Mouse (Mus musculus) liver, adult (tissue): ENCODE measurements around the gene Acap2.

Experiments
- GATA4 ChIP-seq: IDR thresholded peaks from 2 replicates; pipeline ENCODE4 v1.6.1; 2014; ENCODE audit warnings: mild to moderate bottlenecking, low read length; ENCODE audit not compliant: insufficient replicate concordance

Acap2 gene

DNA sequence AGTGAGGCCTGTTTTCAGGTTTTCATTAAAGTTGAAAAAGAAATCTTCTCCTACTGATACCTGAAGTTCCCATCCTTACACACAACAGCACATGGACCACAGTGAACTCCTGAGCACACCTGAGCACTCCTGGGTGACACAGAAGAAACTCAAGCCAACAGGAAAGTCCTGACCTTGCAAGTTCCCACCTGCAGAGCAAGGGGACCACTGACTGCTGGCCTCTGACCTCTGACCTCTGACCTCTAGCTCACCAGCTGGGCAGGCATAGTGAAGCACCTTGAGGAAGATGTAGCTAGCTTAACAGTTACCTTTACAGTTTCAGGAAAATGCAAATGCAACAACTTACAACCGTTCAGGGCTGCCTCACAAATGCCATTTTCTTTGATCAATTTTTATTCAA, 101.1 kb downstream of the Acap2 start:
- no peak for TF ChIP-seq GATA4

DNA sequence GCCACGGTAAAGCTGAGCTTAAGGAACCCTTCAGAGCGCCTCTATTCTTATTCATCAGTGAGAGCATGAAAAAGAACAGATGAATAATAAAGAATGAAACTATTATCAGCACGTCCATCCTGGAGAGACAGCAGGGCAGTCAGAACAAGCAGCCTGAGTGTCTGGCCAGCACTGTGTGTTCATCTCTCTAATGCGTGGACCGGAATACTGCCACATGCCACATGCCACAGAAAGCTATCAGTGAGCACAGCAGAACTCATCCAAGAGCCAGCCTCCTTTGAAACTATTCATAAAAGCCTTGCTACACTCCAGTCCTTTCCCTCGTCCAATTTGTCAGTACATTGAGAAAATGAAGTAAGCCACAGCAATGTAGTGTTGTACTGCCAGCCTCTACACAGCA, 107.0 kb downstream of the Acap2 start:
- TF ChIP-seq GATA4: no peak

DNA sequence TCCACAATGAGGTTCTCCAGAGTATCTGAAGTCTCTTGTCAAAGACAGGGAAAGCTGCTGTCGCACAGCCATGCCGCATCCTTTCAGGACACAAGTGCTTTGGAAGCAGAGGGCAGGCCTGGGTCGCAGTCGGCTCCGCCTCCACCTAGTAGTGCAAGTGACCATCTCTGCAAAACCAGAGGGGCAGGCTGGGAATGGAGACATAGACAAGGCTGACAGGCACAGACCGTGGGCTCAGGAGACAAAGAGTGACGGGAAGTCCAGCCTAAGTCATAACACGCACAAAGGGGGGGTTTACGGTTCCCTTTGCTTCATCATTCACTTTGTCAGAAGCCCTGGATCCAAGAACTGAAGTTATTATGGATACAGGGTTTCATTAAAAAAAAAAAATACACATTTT, 107.9 kb downstream of the Acap2 start:
- TF ChIP-seq GATA4: no peak

DNA sequence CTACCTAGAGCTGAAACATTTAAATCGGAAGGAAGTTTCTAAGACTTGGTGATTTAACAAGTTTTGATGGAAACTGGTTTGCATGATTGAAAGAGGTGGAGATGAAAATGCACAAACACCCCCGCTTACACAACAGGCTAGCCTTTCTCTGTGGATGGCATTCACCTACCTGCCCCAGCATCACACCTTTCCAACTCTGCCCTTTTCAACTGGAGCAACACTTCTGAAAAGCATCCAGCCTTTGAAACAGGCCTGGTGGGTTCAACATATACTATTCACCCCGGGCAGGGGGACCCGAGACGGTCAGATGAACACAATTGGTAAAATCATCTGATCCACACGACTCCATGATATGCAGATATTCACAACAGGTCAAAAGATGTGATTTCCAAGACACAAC, 119.2 kb downstream of the Acap2 start:
- no peak for TF ChIP-seq GATA4

DNA sequence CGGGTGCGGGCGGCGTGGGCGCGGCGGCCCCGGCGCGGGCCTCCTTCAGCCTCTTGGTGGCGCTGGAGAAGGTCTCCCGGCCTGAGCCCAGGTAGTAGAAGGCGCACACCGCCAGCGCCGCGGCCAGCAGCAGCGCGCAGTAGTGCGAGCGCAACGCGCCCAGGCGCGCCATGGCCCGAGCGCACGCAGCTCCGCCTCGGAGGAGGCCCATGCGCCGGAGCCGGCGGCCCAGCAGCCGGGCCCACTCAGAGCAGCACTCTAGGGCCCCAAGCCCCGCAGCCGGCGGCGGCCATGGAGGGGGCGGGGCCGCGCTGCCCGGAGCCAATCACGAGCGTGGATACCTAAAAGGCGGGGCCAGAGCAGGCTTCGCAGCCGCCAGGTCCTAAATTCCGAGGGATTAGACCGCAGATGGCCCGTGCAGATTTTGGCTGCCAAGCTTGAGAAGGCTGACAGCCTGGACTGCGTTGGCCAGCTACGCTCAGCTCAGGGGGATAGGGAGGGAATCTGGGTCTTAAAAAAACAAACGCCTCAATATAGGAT, 119.8 kb downstream of the Acap2 start, which contains the start of gene Xxylt1:
Gene Xxylt1, minus strand, starts transcription at position 308 of the 540 bp plus-strand sequence.
- no peak for TF ChIP-seq GATA4

DNA sequence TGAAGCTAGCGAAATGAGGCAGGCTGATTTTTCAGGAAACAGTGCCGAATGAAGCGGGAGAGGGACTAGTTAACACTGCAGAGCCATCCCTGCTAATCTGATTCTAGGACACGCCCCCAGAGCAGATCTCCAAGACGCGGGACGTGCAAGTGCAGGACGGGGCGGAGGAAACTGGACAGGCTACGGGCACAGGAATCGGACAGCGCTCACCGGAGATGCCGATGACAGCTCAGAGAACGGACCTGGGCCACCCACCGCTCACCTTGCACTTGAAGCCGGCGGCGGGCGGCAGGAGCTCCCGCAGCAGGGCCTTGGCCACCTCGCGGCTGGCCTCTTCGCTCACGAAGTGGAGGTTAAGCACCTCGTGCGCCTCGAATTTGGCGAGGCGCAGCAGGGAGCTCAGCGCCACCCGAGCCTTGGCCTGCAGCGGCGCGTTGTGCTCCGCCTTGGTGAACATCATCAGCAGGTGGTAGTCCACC, 120.4 kb downstream of the Acap2 start:
- TF ChIP-seq GATA4: no peak

DNA sequence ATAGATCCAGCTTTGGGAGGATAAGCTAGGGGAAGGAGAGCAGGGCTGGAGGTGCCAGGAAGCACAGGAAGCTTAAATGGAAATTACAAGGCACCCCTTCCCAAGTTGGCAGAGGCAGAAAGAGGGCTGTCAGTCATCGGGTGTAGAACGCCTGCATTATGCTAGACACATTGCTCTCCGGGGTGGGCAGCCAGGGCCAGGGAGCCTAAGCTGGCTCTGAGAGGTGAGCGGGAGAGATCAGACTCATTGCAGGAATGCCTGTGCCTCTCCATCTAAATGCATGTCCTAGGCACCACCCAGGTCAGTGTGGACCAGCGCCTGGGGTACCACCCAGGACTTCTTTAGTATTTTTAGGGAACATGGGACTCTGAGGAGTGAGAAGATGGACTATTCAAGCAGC, 123.6 kb downstream of the Acap2 start:
- TF ChIP-seq GATA4: no peak

DNA sequence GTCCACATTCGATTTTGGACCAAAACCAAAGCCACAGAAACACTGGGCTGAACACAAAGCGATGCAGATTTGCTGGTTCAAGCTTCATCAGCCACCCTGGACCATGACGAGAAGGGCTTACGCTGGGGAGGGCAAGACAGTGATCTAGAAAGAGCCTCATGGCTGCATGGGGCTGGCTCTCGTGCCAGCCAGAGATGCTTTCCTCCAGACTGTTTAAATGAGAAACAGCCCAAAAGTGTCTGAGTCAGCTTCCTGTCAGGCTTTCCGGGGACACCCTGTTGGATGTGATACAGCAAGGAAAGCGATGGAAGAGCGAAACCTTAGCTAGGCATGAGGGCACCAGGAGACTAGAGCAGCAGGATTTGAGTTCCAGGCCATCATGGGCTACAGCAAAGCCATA, 124.6 kb downstream of the Acap2 start:
- TF ChIP-seq GATA4: no peak

DNA sequence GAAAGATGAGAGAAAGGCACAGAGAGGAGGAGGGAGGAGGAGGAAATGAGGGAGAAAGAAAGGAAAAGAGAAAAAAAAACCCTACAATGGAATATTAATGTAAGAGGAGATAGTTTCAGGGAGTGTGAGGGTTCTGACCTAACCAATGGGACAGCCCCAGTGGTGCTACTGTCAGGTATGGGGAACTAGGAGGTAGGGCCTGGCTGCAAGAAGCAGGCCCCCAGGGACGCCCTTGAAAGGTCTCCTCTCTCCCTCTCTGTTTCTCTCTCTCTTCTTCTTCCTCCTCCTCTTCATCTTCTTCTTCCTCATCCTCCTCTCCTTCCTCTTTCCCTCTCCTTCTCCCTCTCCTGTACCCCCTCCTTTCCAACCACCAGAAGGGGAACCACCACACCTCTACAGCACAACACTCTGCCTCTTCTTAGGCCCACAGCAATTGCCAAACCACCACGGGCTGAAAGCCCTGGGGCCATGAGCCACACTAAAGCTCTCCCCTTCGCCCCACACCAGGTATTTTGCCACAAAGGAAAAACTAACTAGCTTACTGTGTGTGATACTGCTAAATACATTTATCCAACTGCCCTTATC, 126.6 kb downstream of the Acap2 start:
- no peak for TF ChIP-seq GATA4

DNA sequence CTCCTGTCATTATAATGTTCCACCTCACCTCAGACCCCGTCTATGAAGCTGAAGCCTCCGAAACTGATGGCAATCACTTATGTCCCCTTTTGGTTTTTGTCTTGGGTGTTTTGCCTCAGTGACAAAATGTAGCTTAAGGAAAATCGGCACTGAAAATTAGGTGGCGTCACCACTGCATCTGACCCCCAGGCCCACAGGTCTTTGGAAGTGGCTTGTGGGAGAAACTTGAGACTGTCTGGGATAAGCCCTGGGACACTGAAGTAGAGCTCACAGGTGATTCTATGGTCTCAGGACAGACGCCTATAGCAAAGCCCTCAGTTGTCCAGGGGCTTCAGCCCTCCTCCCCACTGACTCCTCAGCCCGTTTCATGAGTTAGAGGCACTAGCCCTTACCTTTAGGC, 129.3 kb downstream of the Acap2 start:
- TF ChIP-seq GATA4: no peak

DNA sequence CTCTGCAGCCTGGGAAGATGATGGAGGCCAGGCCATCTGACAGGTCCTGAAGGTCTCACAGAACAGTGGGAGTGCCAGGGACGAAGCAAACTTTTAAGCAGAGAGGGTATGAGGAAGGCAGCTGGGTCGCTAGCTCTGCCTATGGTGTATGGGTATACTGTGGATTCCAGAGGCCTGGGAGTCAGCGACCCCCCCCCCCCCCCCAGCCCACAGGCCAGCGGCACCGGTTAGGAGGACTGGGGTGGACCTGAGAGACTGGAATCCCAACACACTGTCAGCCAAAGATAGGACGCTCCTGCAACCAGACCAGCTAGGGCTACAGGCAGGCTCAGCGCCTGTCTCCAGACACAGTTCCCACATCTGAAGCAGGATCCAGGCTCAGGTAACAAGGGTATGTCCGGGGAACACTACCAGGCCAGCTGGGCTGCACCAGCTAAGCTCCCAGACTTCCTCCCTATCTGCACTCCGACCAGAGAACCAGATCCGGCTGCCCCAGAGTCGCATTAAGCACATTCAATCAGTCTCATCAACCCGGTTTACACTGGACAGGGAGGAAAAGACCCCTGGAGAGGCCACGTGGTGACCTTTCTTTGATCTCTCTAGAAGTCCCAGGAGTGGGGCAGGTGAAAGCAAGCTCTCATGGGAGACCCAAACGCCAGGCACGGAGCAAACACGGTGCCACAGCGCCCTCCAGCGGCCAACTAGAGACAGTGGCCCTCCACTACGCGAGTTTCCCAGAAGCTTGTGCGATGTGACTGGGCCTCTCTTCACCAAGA, 130.5 kb downstream of the Acap2 start:
- TF ChIP-seq GATA4: no peak

DNA sequence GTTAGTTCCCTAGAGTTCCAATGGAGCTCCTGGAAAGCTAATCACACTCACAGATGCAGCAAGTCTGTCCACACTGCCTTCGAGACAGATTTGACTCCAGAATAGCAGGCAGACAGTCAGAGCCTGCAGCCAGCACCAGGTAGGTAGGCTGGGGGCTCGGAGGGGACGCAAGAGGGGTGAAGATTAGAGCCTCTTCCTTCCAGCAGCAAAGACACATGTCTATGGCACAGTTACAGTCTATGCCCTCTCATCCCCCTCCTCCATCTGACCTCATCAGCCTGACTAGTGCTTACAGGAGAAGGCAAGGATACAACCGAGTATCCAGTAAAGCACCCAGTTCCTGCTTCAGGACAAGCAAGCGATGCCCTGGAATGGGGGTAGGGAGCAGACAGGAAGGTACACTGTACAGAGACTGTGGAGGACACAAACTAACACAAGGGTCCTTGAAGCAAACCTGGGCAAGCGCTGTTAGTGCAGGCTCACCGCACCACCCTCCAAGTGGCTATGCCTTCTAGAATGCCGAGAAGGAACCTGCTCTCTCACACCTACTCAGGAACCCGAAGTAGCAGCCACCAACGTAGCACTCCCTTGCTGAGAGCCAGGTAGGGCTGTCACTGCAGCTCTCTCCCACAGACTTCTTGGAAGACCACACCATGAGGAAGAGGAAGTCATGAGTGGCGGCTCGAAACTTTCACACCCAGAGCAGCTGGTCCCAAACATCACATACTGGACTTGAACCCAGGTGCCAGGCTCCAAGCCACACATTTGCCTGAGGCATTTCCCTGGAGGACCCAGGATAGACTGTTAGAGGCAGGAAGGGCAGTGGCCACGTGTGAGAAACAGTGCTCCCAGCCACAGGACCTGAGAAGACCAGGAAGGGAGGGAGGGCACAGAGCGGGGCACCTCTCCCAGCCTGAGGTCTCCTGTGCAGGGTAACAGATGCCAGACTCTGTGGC, 131.6 kb downstream of the Acap2 start:
- TF ChIP-seq GATA4: no peak

DNA sequence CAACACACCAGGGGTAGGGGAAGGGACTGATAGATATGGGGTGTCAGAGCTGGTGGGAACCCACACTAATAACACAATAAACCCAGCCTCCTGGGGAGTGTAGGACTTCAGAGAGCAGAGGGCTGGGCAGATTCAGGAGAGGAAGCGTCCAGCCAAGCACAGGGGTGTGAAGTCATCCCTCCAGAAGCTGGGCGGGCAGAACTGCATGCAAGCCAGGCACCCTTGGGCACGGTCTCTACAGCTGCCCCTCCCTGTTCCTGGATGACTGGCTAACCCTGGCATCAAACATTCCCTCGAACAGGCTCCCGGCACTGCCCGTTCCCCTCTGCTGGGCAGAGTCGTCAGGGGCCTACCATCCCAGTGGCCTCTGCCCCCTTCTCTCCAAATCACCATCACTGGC, 132.8 kb downstream of the Acap2 start:
- TF ChIP-seq GATA4: no peak

DNA sequence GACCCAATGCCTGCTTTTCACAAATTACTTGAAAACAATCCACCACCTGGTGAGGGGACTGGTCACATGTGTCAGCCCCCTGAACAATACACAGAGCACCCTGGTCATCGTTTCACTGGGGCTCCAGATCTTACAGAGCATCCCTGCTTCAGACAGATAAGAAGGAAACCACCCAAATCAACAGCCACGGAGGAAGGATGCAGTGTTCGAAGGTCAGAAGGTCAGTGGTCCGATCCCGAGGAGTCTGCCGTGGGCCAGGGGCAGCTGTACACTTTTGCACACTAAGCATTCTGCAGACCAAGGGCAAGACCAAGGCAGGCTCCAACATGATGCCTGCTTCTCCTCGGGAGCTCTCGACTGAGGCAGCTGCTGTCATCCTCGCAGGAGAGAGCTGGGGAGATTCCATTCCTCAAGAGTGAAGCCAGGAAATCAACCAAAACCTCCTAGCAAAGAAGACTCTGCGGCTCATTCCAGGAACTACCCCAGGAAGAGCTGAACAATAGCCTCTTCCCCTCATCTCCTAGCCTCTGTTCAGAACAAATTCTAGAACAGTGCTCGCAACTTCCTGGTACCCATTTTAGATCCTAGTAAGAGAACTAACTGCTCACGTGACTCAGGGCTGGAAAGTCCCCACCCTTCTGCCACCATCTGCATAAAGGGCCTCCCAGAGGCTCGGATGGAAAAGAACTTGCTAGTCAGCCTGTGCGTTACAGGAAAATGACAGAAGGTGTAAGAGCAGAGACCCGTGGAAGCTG, 134.5 kb downstream of the Acap2 start:
- peak; percentile 51; the same call in 1 of the 2 replicates for TF ChIP-seq GATA4
